Mouse (Mus musculus): ENCODE data around the gene Tmem52. TPM values are rescaled to one million over a fixed set of nuclear protein-coding genes. Genes with fewer than 3 reads are reported as not detected.

Gene Tmem52
- total RNA-seq, 2 experiments from 2014 or later = 2.0 to 3.5 TPM

GRCm38 (mm10) chr4:155505671-155506295, 36.9 kb downstream of the Tmem52 start:
- no peak for DNase-seq (ENCODE audit: low spot score in 2 of 2)

- DNase-seq (ENCODE audit: low spot score in 2 of 2) = no peak
Measured at GRCm38 (mm10) chr4:155508614-155509013, 39.7 kb downstream of the Tmem52 start.

GRCm38 (mm10) chr4:155510981-155511380, 42.1 kb downstream of the Tmem52 start:
- no peak for DNase-seq (ENCODE audit: low spot score in 2 of 2)

- no peak for DNase-seq (ENCODE audit: low spot score in 2 of 2)
Measured at GRCm38 (mm10) chr4:155514810-155515209, 45.9 kb downstream of the Tmem52 start.

GRCm38 (mm10) chr4:155517948-155518517, 49.1 kb downstream of the Tmem52 start:
- DNase-seq (ENCODE audit: low spot score in 2 of 2) = no peak

Other genes with a start within 250 kb of the Tmem52 start
- gene Ski, start 246.5 kb upstream of the Tmem52 start, total RNA-seq (2021) = 100 to 1,000 TPM; 118 TPM
- gene Faap20, start 219.3 kb upstream of the Tmem52 start, total RNA-seq (2021) = 10 to 100 TPM; 22.2 to 24.3 TPM
- 100 to 1,000 TPM; 123 to 138 TPM for gene Prkcz, start 107.8 kb upstream of the Tmem52 start, total RNA-seq (2021)
- gene Gabrd, start 71.0 kb upstream of the Tmem52 start, total RNA-seq (2021) = 1 to 10 TPM; 8.6 to 9.5 TPM
- gene Cfap74, start 59.9 kb upstream of the Tmem52 start, total RNA-seq (2021) = 1 to 10 TPM; 8.6 to 9.6 TPM
- 1,000 to 10,000 TPM; 1,004 to 1,032 TPM for gene Gnb1, start 22.2 kb downstream of the Tmem52 start, total RNA-seq (2021)
- 10 to 100 TPM; 55.8 to 63.5 TPM for gene Nadk, start 93.3 kb downstream of the Tmem52 start, total RNA-seq (2021)
- 10 to 100 TPM; 37.9 to 38.6 TPM for gene Slc35e2, start 132.3 kb downstream of the Tmem52 start, total RNA-seq (2021)
- gene Cdk11b, start 155.7 kb downstream of the Tmem52 start, total RNA-seq (2021) = 10 to 100 TPM; 53.5 to 59.7 TPM
- gene Gm10563, start 176.3 kb downstream of the Tmem52 start, total RNA-seq (2021) = not detected
- gene Mmp23, start 184.3 kb downstream of the Tmem52 start, total RNA-seq (2021) = 1 to 10 TPM; 2.7 to 4.1 TPM
- 10 to 100 TPM; 89.1 to 96.6 TPM for gene Mib2, start 200.1 kb downstream of the Tmem52 start, total RNA-seq (2021)
- 10 to 100 TPM; 21.9 to 22.3 TPM for gene Fndc10, start 225.2 kb downstream of the Tmem52 start, total RNA-seq (2021)
- 10 to 100 TPM; 77.2 to 81.7 TPM for gene Ssu72, start 235.7 kb downstream of the Tmem52 start, total RNA-seq (2021)